Mouse (Mus musculus) embryo, embryonic 11.5 days (tissue): ENCODE results near the gene Olfr419.

ENCODE experiments used
- DNase-seq: peaks from one replicate; pipeline ENCODE4 v3.0.0-alpha.2; 2012; ENCODE audit warnings: low read depth, low spot score

The Olfr419 gene

GRCm38 (mm10) chr1:174251961-174252360 is at the start of gene Olfr419:
TSS of gene Olfr419 (minus strand) at chr1:174252061.
- no peak for DNase-seq

- no peak for DNase-seq
Measured at GRCm38 (mm10) chr1:174270643-174271042, 18.8 kb upstream of the Olfr419 start.

GRCm38 (mm10) chr1:174269162-174269561 is 17.3 kb upstream of the Olfr419 start:
- DNase-seq, result no peak

GRCm38 (mm10) chr1:174267816-174268215 is 16.0 kb upstream of the Olfr419 start:
- DNase-seq, result no peak

- DNase-seq, result no peak
Measured at GRCm38 (mm10) chr1:174250376-174250775, 1.5 kb downstream of the Olfr419 start.

GRCm38 (mm10) chr1:174247170-174247569 is 4.7 kb downstream of the Olfr419 start:
- no peak for DNase-seq

GRCm38 (mm10) chr1:174246080-174246479 is 5.8 kb downstream of the Olfr419 start:
- DNase-seq, result no peak

GRCm38 (mm10) chr1:174244621-174245020 is 7.2 kb downstream of the Olfr419 start:
- no peak for DNase-seq

- DNase-seq, result no peak
Measured at GRCm38 (mm10) chr1:174239916-174240315, 11.9 kb downstream of the Olfr419 start.

- DNase-seq, result no peak
Measured at GRCm38 (mm10) chr1:174216528-174217204, 35.2 kb downstream of the Olfr419 start.

GRCm38 (mm10) chr1:174215270-174216038 is 36.4 kb downstream of the Olfr419 start:
- DNase-seq, result no peak

- no peak for DNase-seq
Measured at GRCm38 (mm10) chr1:174212286-174212685, 39.6 kb downstream of the Olfr419 start.

- DNase-seq, result no peak
Measured at GRCm38 (mm10) chr1:174204699-174205098, 47.2 kb downstream of the Olfr419 start.
